Mouse (Mus musculus) midbrain, embryonic 13.5 days (tissue): ENCODE data around the gene Cd200r3. TPM values are rescaled to one million over a fixed set of nuclear protein-coding genes. Genes with fewer than 3 reads are reported as not detected.

Experiments
- ATAC-seq: fragments of 200-750 bp; cut with Nextera tagmentation; 2 replicates; pipeline ENCODE4 v1.8.0; 2017; ENCODE audit warnings: mild to moderate bottlenecking, moderate TSS enrichment, moderate library complexity
- H3K27ac ChIP-seq: fragments of 300-500 bp; sonication (generic); 2 replicates; pipeline ENCODE4 v1.5.1; 2015; ENCODE audit warnings: inconsistent platforms, mild to moderate bottlenecking, moderate library complexity
- H3K27me3 ChIP-seq: fragments of 300-500 bp; sonication (generic); 2 replicates; pipeline ENCODE4 v1.6.1; 2015; ENCODE audit warnings: mild to moderate bottlenecking, inconsistent platforms
- H3K36me3 ChIP-seq: fragments of 300-500 bp; sonication (generic); 2 replicates; pipeline ENCODE4 v1.6.1; 2015; ENCODE audit warnings: mild to moderate bottlenecking, inconsistent platforms
- H3K4me1 ChIP-seq: fragments of 300-500 bp; sonication (generic); replicated peaks from 2 replicates; pipeline ENCODE4 v1.6.1; 2015; ENCODE audit warnings: inconsistent platforms
- H3K4me2 ChIP-seq: fragments of 300-500 bp; sonication (generic); replicated peaks from 2 replicates; pipeline ENCODE4 v1.6.1; 2015; ENCODE audit warnings: moderate library complexity, mild to moderate bottlenecking, inconsistent platforms
- H3K4me3 ChIP-seq: fragments of 300-500 bp; sonication (generic); replicated peaks from 2 replicates; pipeline ENCODE4 v1.5.1; 2015; ENCODE audit warnings: mild to moderate bottlenecking, inconsistent platforms
- H3K9ac ChIP-seq: fragments of 300-500 bp; sonication (generic); replicated peaks from 2 replicates; pipeline ENCODE4 v1.6.1; 2015; ENCODE audit warnings: mild to moderate bottlenecking, inconsistent platforms
- H3K9me3 ChIP-seq: fragments of 300-500 bp; sonication (generic); 2 replicates; pipeline ENCODE4 v1.6.1; 2016; ENCODE audit warnings: mild to moderate bottlenecking, inconsistent platforms
- WGBS: fragments of 180-500 bp; shearing (Covaris S2); methylation state at CpG from one replicate; pipeline ENCODE4 v1.1.7; 2015; 5-methylcytosine and 5-hydroxymethylcytosine counted together
- polyA plus RNA-seq: library from polyadenylated mRNA; unstranded; fragments of >200 nt; fragmentation: Nextera tagmentation; extraction: Ambion mirVana; gene quantifications from 2 replicates; pipeline ENCODE4 v1.2.1, GENCODE M21; 2015

The Cd200r3 gene
- polyA plus RNA-seq, 1 experiment from 2014 or later, result not detected

GRCm38 (mm10) chr16:45020669-45021309 lies 77.3 kb downstream of the Cd200r3 start:
- Histone ChIP-seq H3K27ac (no peak overlapping the region), H3K9me3 (no peaks in the 10 kb centered on the region), H3K27me3 (no peaks in the 10 kb centered on the region), H3K4me2 (no peak overlapping the region), H3K4me3 (no peak overlapping the region), H3K36me3 (no peaks in the 10 kb centered on the region), H3K9ac (no peak overlapping the region), H3K4me1 (no peaks in the 10 kb centered on the region)
- no peak for ATAC-seq
- 80% methylated on average over 2 of the region's 2 CpGs for WGBS

GRCm38 (mm10) chr16:45021443-45021842 lies 78.0 kb downstream of the Cd200r3 start:
- no peak overlapping the region for H3K4me3 ChIP-seq
- no peaks in the 10 kb centered on the region for H3K4me1 ChIP-seq
- H3K9ac ChIP-seq, result no peak overlapping the region
- no peaks in the 10 kb centered on the region for H3K9me3 ChIP-seq
- no peaks in the 10 kb centered on the region for H3K27me3 ChIP-seq
- no peak overlapping the region for H3K27ac ChIP-seq
- ATAC-seq, result no peak
- H3K4me2 ChIP-seq, result no peak overlapping the region
- H3K36me3 ChIP-seq, result no peaks in the 10 kb centered on the region

GRCm38 (mm10) chr16:45023904-45024303 lies 80.4 kb downstream of the Cd200r3 start:
- Histone ChIP-seq H3K27ac (no peak overlapping the region), H3K36me3 (no peaks in the 10 kb centered on the region), H3K9ac (no peak overlapping the region), H3K27me3 (no peaks in the 10 kb centered on the region), H3K4me3 (no peak overlapping the region), H3K4me1 (no peaks in the 10 kb centered on the region), H3K9me3 (no peaks in the 10 kb centered on the region), H3K4me2 (no peak overlapping the region)
- 62% methylated on average over 4 of the region's 4 CpGs for WGBS
- no peak for ATAC-seq

GRCm38 (mm10) chr16:45025321-45025720 lies 81.8 kb downstream of the Cd200r3 start:
- WGBS, result 84% methylated on average over 6 of the region's 6 CpGs
- no peak for ATAC-seq
- Histone ChIP-seq H3K36me3 (no peaks in the 10 kb centered on the region), H3K9me3 (no peaks in the 10 kb centered on the region), H3K4me3 (no peak overlapping the region), H3K27ac (no peak overlapping the region), H3K9ac (no peak overlapping the region), H3K4me2 (no peak overlapping the region), H3K4me1 (no peaks in the 10 kb centered on the region), H3K27me3 (no peaks in the 10 kb centered on the region)

- Histone ChIP-seq H3K4me3 (no peak overlapping the region), H3K27me3 (no peaks in the 10 kb centered on the region), H3K36me3 (no peaks in the 10 kb centered on the region), H3K4me1 (no peaks in the 10 kb centered on the region), H3K9me3 (no peaks in the 10 kb centered on the region), H3K27ac (no peak overlapping the region), H3K9ac (no peak overlapping the region), H3K4me2 (no peak overlapping the region)
- 95% methylated on average over 5 of the region's 5 CpGs for WGBS
- no peak for ATAC-seq
These were observed 85.6 kb downstream of the Cd200r3 start for GRCm38 (mm10) chr16:45029080-45029479.

- Histone ChIP-seq H3K27me3 (no peaks in the 10 kb centered on the region), H3K36me3 (no peaks in the 10 kb centered on the region), H3K9ac (no peak overlapping the region), H3K4me3 (no peak overlapping the region), H3K27ac (no peak overlapping the region), H3K4me2 (no peak overlapping the region), H3K4me1 (no peaks in the 10 kb centered on the region), H3K9me3 (no peaks in the 10 kb centered on the region)
- 98% methylated on average over 1 of the region's 1 CpGs for WGBS
- ATAC-seq, result no peak
These were observed 86.0 kb downstream of the Cd200r3 start for GRCm38 (mm10) chr16:45029493-45029892.

GRCm38 (mm10) chr16:45030127-45030526 lies 86.6 kb downstream of the Cd200r3 start:
- Histone ChIP-seq H3K4me2 (no peak overlapping the region), H3K27me3 (no peaks in the 10 kb centered on the region), H3K4me3 (no peak overlapping the region), H3K36me3 (no peaks in the 10 kb centered on the region), H3K9me3 (no peaks in the 10 kb centered on the region), H3K4me1 (no peaks in the 10 kb centered on the region), H3K9ac (no peak overlapping the region), H3K27ac (no peak overlapping the region)
- ATAC-seq, result no peak
- 85% methylated on average over 4 of the region's 4 CpGs for WGBS

GRCm38 (mm10) chr16:45030796-45031195 lies 87.3 kb downstream of the Cd200r3 start:
- H3K4me1 ChIP-seq, result no peaks in the 10 kb centered on the region
- H3K9me3 ChIP-seq, result no peaks in the 10 kb centered on the region
- 62% methylated on average over 2 of the region's 2 CpGs for WGBS
- H3K4me3 ChIP-seq, result no peak overlapping the region
- no peaks in the 10 kb centered on the region for H3K36me3 ChIP-seq
- no peak for ATAC-seq
- no peak overlapping the region for H3K4me2 ChIP-seq
- H3K9ac ChIP-seq, result no peak overlapping the region
- no peaks in the 10 kb centered on the region for H3K27me3 ChIP-seq
- no peak overlapping the region for H3K27ac ChIP-seq

Other genes with a start within 250 kb of the Cd200r3 start
- gene Nepro, start 219.4 kb upstream of the Cd200r3 start, polyA plus RNA-seq, result 5.6 and 6.0 TPM in 2 replicates
- gene Gtpbp8, start 197.3 kb upstream of the Cd200r3 start, polyA plus RNA-seq, result 38.7 and 45.2 TPM in 2 replicates
- gene Cd200r1, start 177.9 kb upstream of the Cd200r3 start, polyA plus RNA-seq, result 0.55 and 0.96 TPM in 2 replicates
- not detected in 2 replicates for gene Cd200r4, start 131.9 kb upstream of the Cd200r3 start, polyA plus RNA-seq
- gene Cd200r2, start 76.6 kb upstream of the Cd200r3 start, polyA plus RNA-seq, result not detected in 2 replicates
- gene Ccdc80, start 149.7 kb downstream of the Cd200r3 start, polyA plus RNA-seq, result 4.4 and 5.1 TPM in 2 replicates
- gene Slc35a5, start 215.0 kb downstream of the Cd200r3 start, polyA plus RNA-seq, result 27.5 and 30.0 TPM in 2 replicates
- 46.0 and 48.8 TPM in 2 replicates for gene Atg3, start 215.1 kb downstream of the Cd200r3 start, polyA plus RNA-seq